Mouse (Mus musculus): Measurements from ENCODE around the gene Hoxc11. TPM values are rescaled to one million over a fixed set of nuclear protein-coding genes. Genes with fewer than 3 reads are reported as not detected.
A peak's percentile ranks its signal among the peaks of the same experiment; 100 is the strongest.

Hoxc11 gene
- total and polyA plus RNA-seq, 2 experiments, result not detected

- Histone ChIP-seq H3K27me3 (ENCODE audit: control insufficient read depth, insufficient read depth, low read length) (peaks cover 26% of the 10 kb centered on the region), H3K4me1 (ENCODE audit: control insufficient read depth, insufficient read depth, low read length) (no peaks in the 10 kb centered on the region), H3K27ac (replicated peaks; ENCODE audit: insufficient read depth, low read depth, low read length) (no peak overlapping the region), H3K79me2 (ENCODE audit: control insufficient read depth, insufficient read depth, low read length) (no peaks in the 10 kb centered on the region), H3K4me3 (ENCODE audit: insufficient read depth, low read depth, low read length) (peak overlapping the region; percentile 66; the same call in 1 of the 2 replicates), H3K9ac (ENCODE audit: low read depth, low read length) (peak overlapping the region; percentile 41), H3K36me3 (ENCODE audit: control insufficient read depth, insufficient read depth, low read length) (no peaks in the 10 kb centered on the region)
- no peak for TF ChIP-seq CTCF (IDR thresholded peaks at IDR 0.05; ENCODE audit: low read depth, low read length)
- no peak for TF ChIP-seq POLR2A (IDR thresholded peaks at IDR 0.05; ENCODE audit: extremely low read depth, insufficient read depth, low read length)
- DNase-seq (ENCODE audit: extremely low read depth, low read depth, low spot score), result peak; percentile 3
- 2% methylated on average over 33 of the region's 33 CpGs for WGBS
Observed at GRCm38 (mm10) chr15:102999183-102999831, 45.1 kb downstream of the Hoxc11 start.

DNA sequence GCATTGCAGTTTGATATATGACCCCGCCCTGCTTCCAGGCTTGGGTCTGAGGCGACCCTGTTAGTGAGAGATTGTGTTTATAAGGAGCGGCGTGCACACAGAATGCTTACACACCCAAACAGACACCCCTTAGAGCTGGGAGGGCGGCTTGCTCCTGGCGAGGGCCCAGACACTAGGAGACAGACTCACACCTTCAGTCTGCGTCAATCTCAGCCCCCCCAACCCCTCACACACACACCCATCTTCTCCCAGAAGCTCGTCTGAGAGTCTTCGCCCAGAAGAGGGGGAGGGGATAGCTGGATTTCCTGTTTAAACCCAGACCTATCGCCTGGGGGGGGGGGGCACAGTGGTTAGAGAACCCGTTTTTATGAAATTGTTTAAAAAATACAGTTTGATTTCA lies 45.7 kb downstream of the Hoxc11 start:
- TF ChIP-seq POLR2A (IDR thresholded peaks at IDR 0.05; ENCODE audit: extremely low read depth, insufficient read depth, low read length) (no peak), CTCF (IDR thresholded peaks at IDR 0.05; ENCODE audit: low read depth, low read length) (no peak)
- WGBS, result 17% methylated on average over 11 of the region's 11 CpGs
- Histone ChIP-seq H3K9ac (ENCODE audit: low read depth, low read length) (no peak overlapping the region), H3K79me2 (ENCODE audit: control insufficient read depth, insufficient read depth, low read length) (no peaks in the 10 kb centered on the region), H3K4me3 (ENCODE audit: insufficient read depth, low read depth, low read length) (no peak overlapping the region), H3K27me3 (ENCODE audit: control insufficient read depth, insufficient read depth, low read length) (peaks cover 26% of the 10 kb centered on the region), H3K4me1 (ENCODE audit: control insufficient read depth, insufficient read depth, low read length) (no peaks in the 10 kb centered on the region), H3K36me3 (ENCODE audit: control insufficient read depth, insufficient read depth, low read length) (no peaks in the 10 kb centered on the region), H3K27ac (replicated peaks; ENCODE audit: insufficient read depth, low read depth, low read length) (no peak overlapping the region)
- no peak for DNase-seq (ENCODE audit: extremely low read depth, low read depth, low spot score)

DNA sequence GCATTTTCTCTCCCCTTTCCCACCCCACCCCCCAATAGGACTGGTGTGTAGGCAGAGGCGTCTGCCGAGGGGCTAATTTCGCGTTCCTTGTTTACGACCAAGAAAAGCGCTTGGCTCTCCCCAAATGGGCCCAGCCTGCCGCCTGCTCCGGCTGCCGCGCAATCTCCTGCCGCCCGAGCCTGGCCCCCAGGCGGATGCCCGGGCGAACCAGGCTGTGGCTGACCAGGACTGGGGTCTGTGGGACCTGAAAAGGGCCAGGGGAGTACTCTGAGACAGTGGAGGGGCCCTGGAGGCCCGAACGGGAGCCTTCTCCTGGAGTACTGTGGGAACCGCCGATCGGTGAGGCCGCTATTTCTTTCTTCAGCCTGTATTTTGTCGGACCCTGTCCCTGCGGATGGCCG lies 46.3 kb downstream of the Hoxc11 start:
- no peak overlapping the region for H3K4me3 ChIP-seq (ENCODE audit: insufficient read depth, low read depth, low read length)
- no peak for DNase-seq (ENCODE audit: extremely low read depth, low read depth, low spot score)
- H3K27me3 ChIP-seq (ENCODE audit: control insufficient read depth, insufficient read depth, low read length), result peaks cover 26% of the 10 kb centered on the region

GRCm38 (mm10) chr15:103001370-103001769 lies 47.1 kb downstream of the Hoxc11 start:
- H3K4me1 ChIP-seq (ENCODE audit: control insufficient read depth, insufficient read depth, low read length), result no peaks in the 10 kb centered on the region
- H3K27me3 ChIP-seq (ENCODE audit: control insufficient read depth, insufficient read depth, low read length), result peaks cover 24% of the 10 kb centered on the region
- H3K9ac ChIP-seq (ENCODE audit: low read depth, low read length), result no peak overlapping the region
- WGBS, result 81% methylated on average over 2 of the region's 2 CpGs
- H3K27ac ChIP-seq (replicated peaks; ENCODE audit: insufficient read depth, low read depth, low read length), result no peak overlapping the region
- no peak overlapping the region for H3K4me3 ChIP-seq (ENCODE audit: insufficient read depth, low read depth, low read length)
- DNase-seq (ENCODE audit: extremely low read depth, low read depth, low spot score), result no peak
- TF ChIP-seq POLR2A (IDR thresholded peaks at IDR 0.05; ENCODE audit: extremely low read depth, insufficient read depth, low read length) (no peak), CTCF (IDR thresholded peaks at IDR 0.05; ENCODE audit: low read depth, low read length) (no peak)
- no peaks in the 10 kb centered on the region for H3K36me3 ChIP-seq (ENCODE audit: control insufficient read depth, insufficient read depth, low read length)
- no peaks in the 10 kb centered on the region for H3K79me2 ChIP-seq (ENCODE audit: control insufficient read depth, insufficient read depth, low read length)

More for the DNA sequence above, 46.3 kb downstream of the Hoxc11 start:
- no peak for TF ChIP-seq POLR2A (IDR thresholded peaks at IDR 0.05; ENCODE audit: extremely low read depth, insufficient read depth, low read length)
- no peak for TF ChIP-seq CTCF (IDR thresholded peaks at IDR 0.05; ENCODE audit: low read depth, low read length)
- 9% methylated on average over 24 of the region's 24 CpGs for WGBS
- Histone ChIP-seq H3K36me3 (ENCODE audit: control insufficient read depth, insufficient read depth, low read length) (no peaks in the 10 kb centered on the region), H3K9ac (ENCODE audit: low read depth, low read length) (no peak overlapping the region), H3K79me2 (ENCODE audit: control insufficient read depth, insufficient read depth, low read length) (no peaks in the 10 kb centered on the region), H3K27ac (replicated peaks; ENCODE audit: insufficient read depth, low read depth, low read length) (no peak overlapping the region), H3K4me1 (ENCODE audit: control insufficient read depth, insufficient read depth, low read length) (no peaks in the 10 kb centered on the region)

GRCm38 (mm10) chr15:103002156-103002555 lies 47.9 kb downstream of the Hoxc11 start:
- DNase-seq (ENCODE audit: extremely low read depth, low read depth, low spot score), result no peak
- TF ChIP-seq POLR2A (IDR thresholded peaks at IDR 0.05; ENCODE audit: extremely low read depth, insufficient read depth, low read length) (no peak), CTCF (IDR thresholded peaks at IDR 0.05; ENCODE audit: low read depth, low read length) (no peak)
- 50% methylated on average over 4 of the region's 4 CpGs for WGBS

GRCm38 (mm10) chr15:103002821-103003448 lies 48.7 kb downstream of the Hoxc11 start:
- no peak for DNase-seq (ENCODE audit: extremely low read depth, low read depth, low spot score)
- 15% methylated on average over 13 of the region's 13 CpGs for WGBS
- Histone ChIP-seq H3K36me3 (ENCODE audit: control insufficient read depth, insufficient read depth, low read length) (no peaks in the 10 kb centered on the region), H3K27ac (replicated peaks; ENCODE audit: insufficient read depth, low read depth, low read length) (no peak overlapping the region), H3K79me2 (ENCODE audit: control insufficient read depth, insufficient read depth, low read length) (no peaks in the 10 kb centered on the region), H3K4me1 (ENCODE audit: control insufficient read depth, insufficient read depth, low read length) (no peaks in the 10 kb centered on the region), H3K27me3 (ENCODE audit: control insufficient read depth, insufficient read depth, low read length) (peaks cover 15% of the 10 kb centered on the region), H3K9ac (ENCODE audit: low read depth, low read length) (no peak overlapping the region), H3K4me3 (ENCODE audit: insufficient read depth, low read depth, low read length) (no peak overlapping the region)
- TF ChIP-seq CTCF (IDR thresholded peaks at IDR 0.05; ENCODE audit: low read depth, low read length), result no peak
- TF ChIP-seq POLR2A (IDR thresholded peaks at IDR 0.05; ENCODE audit: extremely low read depth, insufficient read depth, low read length), result no peak

More at GRCm38 (mm10) chr15:103002156-103002555, 47.9 kb downstream of the Hoxc11 start:
- Histone ChIP-seq H3K36me3 (ENCODE audit: control insufficient read depth, insufficient read depth, low read length) (no peaks in the 10 kb centered on the region), H3K27ac (replicated peaks; ENCODE audit: insufficient read depth, low read depth, low read length) (no peak overlapping the region), H3K79me2 (ENCODE audit: control insufficient read depth, insufficient read depth, low read length) (no peaks in the 10 kb centered on the region), H3K4me1 (ENCODE audit: control insufficient read depth, insufficient read depth, low read length) (no peaks in the 10 kb centered on the region), H3K4me3 (ENCODE audit: insufficient read depth, low read depth, low read length) (no peak overlapping the region), H3K27me3 (ENCODE audit: control insufficient read depth, insufficient read depth, low read length) (peaks cover 21% of the 10 kb centered on the region), H3K9ac (ENCODE audit: low read depth, low read length) (no peak overlapping the region)

Measured in liver, adult 2 months (tissue).